Mouse (Mus musculus) heart, embryonic 13.5 days (tissue): ENCODE measurements around the gene Abcc6. TPM values are rescaled to one million over a fixed set of nuclear protein-coding genes. Genes with fewer than 3 reads are reported as not detected.
A peak's percentile ranks its signal among the peaks of the same experiment; 100 is the strongest.

Source experiments
- ATAC-seq: fragments of 200-750 bp; cut with Nextera tagmentation; 2 replicates; pipeline ENCODE4 v1.8.0; 2017; ENCODE audit warnings: moderate TSS enrichment; ENCODE audit not compliant: insufficient number of reproducible peaks, low FRiP score, low TSS enrichment; ENCODE audit errors: extremely low read depth
- H3K27ac ChIP-seq: fragments of 300-500 bp; sonication (generic); replicated peaks from 2 replicates; pipeline ENCODE4 v1.5.1; 2015; ENCODE audit warnings: moderate library complexity, mild to moderate bottlenecking, inconsistent platforms
- H3K27me3 ChIP-seq: fragments of 300-500 bp; sonication (generic); replicated peaks from 2 replicates; pipeline ENCODE4 v1.6.1; 2015; ENCODE audit warnings: mild to moderate bottlenecking, inconsistent platforms
- H3K36me3 ChIP-seq: fragments of 300-500 bp; sonication (generic); 2 replicates; pipeline ENCODE4 v1.6.1; 2015; ENCODE audit warnings: mild to moderate bottlenecking, inconsistent platforms
- H3K4me1 ChIP-seq: fragments of 300-500 bp; sonication (generic); 2 replicates; pipeline ENCODE4 v1.6.1; 2015; ENCODE audit warnings: inconsistent platforms
- H3K4me2 ChIP-seq: fragments of 300-500 bp; sonication (generic); 2 replicates; pipeline ENCODE4 v1.6.1; 2015; ENCODE audit warnings: inconsistent platforms, mild to moderate bottlenecking, moderate library complexity
- H3K4me3 ChIP-seq: fragments of 300-500 bp; sonication (generic); 2 replicates; pipeline ENCODE4 v1.5.1; 2015; ENCODE audit warnings: moderate library complexity, mild to moderate bottlenecking, inconsistent platforms
- H3K9ac ChIP-seq: fragments of 300-500 bp; sonication (generic); 2 replicates; pipeline ENCODE4 v1.6.1; 2015; ENCODE audit warnings: inconsistent platforms, mild to moderate bottlenecking, moderate library complexity
- H3K9me3 ChIP-seq: fragments of 300-500 bp; sonication (generic); 2 replicates; pipeline ENCODE4 v1.6.1; 2016; ENCODE audit warnings: inconsistent platforms
- WGBS: fragments of 180-500 bp; shearing (Covaris S2); methylation state at CpG from one replicate; pipeline ENCODE4 v1.1.7; 2015; ENCODE audit warnings: mixed read lengths; 5-methylcytosine and 5-hydroxymethylcytosine counted together
- polyA plus RNA-seq: library from polyadenylated mRNA; unstranded; fragments of >200 nt; fragmentation: Nextera tagmentation; extraction: Ambion mirVana; gene quantifications from 2 replicates; pipeline ENCODE4 v1.2.1, GENCODE M21; 2015

Gene Abcc6
- 0.11 and 0.23 TPM in 2 replicates for polyA plus RNA-seq

GRCm38 (mm10) chr7:46030145-46030488 is at the start of gene Abcc6:
Gene Abcc6 (minus strand): TSS chr7:46030302.
- H3K4me3 ChIP-seq = 0 out of 2 replicates have a peak within 1 kb of the TSS, but pooled peaks have one; percentile 8
- no peaks in the 10 kb centered on the region for H3K9me3 ChIP-seq
- H3K36me3 ChIP-seq = no peaks in the 10 kb centered on the region
- H3K4me2 ChIP-seq = peak within 1 kb of the TSS; percentile 50
- WGBS = 9% methylated on average over 11 of the region's 11 CpGs
- H3K9ac ChIP-seq = peak within 1 kb of the TSS; percentile 30; the same call in 1 of the 2 replicates
- H3K27ac ChIP-seq = no peak within 1 kb of the TSS
- H3K4me1 ChIP-seq = peaks cover 14% of the 10 kb centered on the region
- no peak for ATAC-seq
- H3K27me3 ChIP-seq = no peaks in the 10 kb centered on the region; the same call in 1 of the 2 replicates

- WGBS = 88% methylated on average over 12 of the region's 12 CpGs
- ATAC-seq = no peak
These were observed 47.6 kb upstream of the Abcc6 start for GRCm38 (mm10) chr7:46077675-46078074.

GRCm38 (mm10) chr7:46076844-46077243 is 46.7 kb upstream of the Abcc6 start:
- no peak overlapping the region for H3K9ac ChIP-seq
- no peak for ATAC-seq
- H3K4me3 ChIP-seq = no peak overlapping the region
- H3K36me3 ChIP-seq = peaks cover 93% of the 10 kb centered on the region
- WGBS = 84% methylated on average over 7 of the region's 7 CpGs
- no peak overlapping the region for H3K27ac ChIP-seq
- no peaks in the 10 kb centered on the region for H3K27me3 ChIP-seq
- no peaks in the 10 kb centered on the region for H3K4me1 ChIP-seq
- H3K4me2 ChIP-seq = no peak overlapping the region
- H3K9me3 ChIP-seq = no peaks in the 10 kb centered on the region

More at GRCm38 (mm10) chr7:46077675-46078074, 47.6 kb upstream of the Abcc6 start:
- no peak overlapping the region for H3K27ac ChIP-seq
- no peaks in the 10 kb centered on the region for H3K27me3 ChIP-seq
- H3K36me3 ChIP-seq = peaks cover 93% of the 10 kb centered on the region
- H3K4me1 ChIP-seq = peaks cover 6% of the 10 kb centered on the region
- no peak overlapping the region for H3K9ac ChIP-seq
- no peaks in the 10 kb centered on the region for H3K9me3 ChIP-seq
- no peak overlapping the region for H3K4me3 ChIP-seq
- H3K4me2 ChIP-seq = no peak overlapping the region

GRCm38 (mm10) chr7:46068831-46069230 is 38.7 kb upstream of the Abcc6 start:
- no peaks in the 10 kb centered on the region for H3K27me3 ChIP-seq
- no peak for ATAC-seq
- H3K9me3 ChIP-seq = no peaks in the 10 kb centered on the region
- H3K27ac ChIP-seq = no peak overlapping the region
- H3K9ac ChIP-seq = no peak overlapping the region
- H3K36me3 ChIP-seq = peaks cover 98% of the 10 kb centered on the region
- no peaks in the 10 kb centered on the region for H3K4me1 ChIP-seq
- 89% methylated on average over 8 of the region's 8 CpGs for WGBS
- no peak overlapping the region for H3K4me2 ChIP-seq
- no peak overlapping the region for H3K4me3 ChIP-seq

- no peaks in the 10 kb centered on the region for H3K9me3 ChIP-seq
- H3K36me3 ChIP-seq = peaks cover 95% of the 10 kb centered on the region
- WGBS = 92% methylated on average over 6 of the region's 6 CpGs
These were observed 33.2 kb upstream of the Abcc6 start for GRCm38 (mm10) chr7:46063296-46063695.

GRCm38 (mm10) chr7:46061614-46062013 is 31.5 kb upstream of the Abcc6 start:
- Histone ChIP-seq H3K4me3 (no peak overlapping the region), H3K9ac (no peak overlapping the region), H3K27me3 (no peaks in the 10 kb centered on the region), H3K36me3 (peaks cover 95% of the 10 kb centered on the region), H3K4me2 (no peak overlapping the region), H3K4me1 (no peaks in the 10 kb centered on the region), H3K9me3 (no peaks in the 10 kb centered on the region), H3K27ac (no peak overlapping the region)
- ATAC-seq = no peak
- 89% methylated on average over 16 of the region's 16 CpGs for WGBS

More at GRCm38 (mm10) chr7:46063296-46063695, 33.2 kb upstream of the Abcc6 start:
- Histone ChIP-seq H3K4me2 (no peak overlapping the region), H3K4me3 (no peak overlapping the region), H3K9ac (no peak overlapping the region), H3K27ac (no peak overlapping the region), H3K4me1 (no peaks in the 10 kb centered on the region), H3K27me3 (no peaks in the 10 kb centered on the region)
- no peak for ATAC-seq

- Histone ChIP-seq H3K9me3 (no peaks in the 10 kb centered on the region), H3K9ac (no peak overlapping the region), H3K4me3 (no peak overlapping the region), H3K4me2 (no peak overlapping the region), H3K36me3 (peaks cover 95% of the 10 kb centered on the region), H3K4me1 (no peaks in the 10 kb centered on the region), H3K27me3 (no peaks in the 10 kb centered on the region), H3K27ac (no peak overlapping the region)
- ATAC-seq = no peak
- 85% methylated on average over 8 of the region's 8 CpGs for WGBS
These were observed 30.6 kb upstream of the Abcc6 start for GRCm38 (mm10) chr7:46060688-46061087.

- 94% methylated on average over 11 of the region's 11 CpGs for WGBS
- Histone ChIP-seq H3K9ac (no peak overlapping the region), H3K4me3 (no peak overlapping the region), H3K27me3 (no peaks in the 10 kb centered on the region), H3K4me2 (no peak overlapping the region), H3K27ac (no peak overlapping the region), H3K36me3 (peaks cover 98% of the 10 kb centered on the region), H3K9me3 (no peaks in the 10 kb centered on the region), H3K4me1 (no peaks in the 10 kb centered on the region)
- ATAC-seq = no peak
These were observed 28.8 kb upstream of the Abcc6 start for GRCm38 (mm10) chr7:46058882-46059281.

- H3K4me3 ChIP-seq = no peak overlapping the region
- H3K27ac ChIP-seq = no peak overlapping the region
- no peaks in the 10 kb centered on the region for H3K4me1 ChIP-seq
- H3K9me3 ChIP-seq = no peaks in the 10 kb centered on the region
- H3K27me3 ChIP-seq = no peaks in the 10 kb centered on the region
- ATAC-seq = no peak
- peaks cover 83% of the 10 kb centered on the region for H3K36me3 ChIP-seq
- 76% methylated on average over 3 of the region's 3 CpGs for WGBS
- no peak overlapping the region for H3K4me2 ChIP-seq
- H3K9ac ChIP-seq = no peak overlapping the region
These were observed 23.5 kb upstream of the Abcc6 start for GRCm38 (mm10) chr7:46053566-46053965.

- Histone ChIP-seq H3K4me1 (no peaks in the 10 kb centered on the region), H3K4me2 (no peak overlapping the region), H3K4me3 (no peak overlapping the region), H3K36me3 (peaks cover 82% of the 10 kb centered on the region), H3K9ac (no peak overlapping the region), H3K27me3 (no peaks in the 10 kb centered on the region), H3K9me3 (no peaks in the 10 kb centered on the region), H3K27ac (no peak overlapping the region)
- no peak for ATAC-seq
- 89% methylated on average over 4 of the region's 4 CpGs for WGBS
These were observed 22.2 kb upstream of the Abcc6 start for GRCm38 (mm10) chr7:46052161-46052821.

- Histone ChIP-seq H3K27ac (no peak overlapping the region), H3K9ac (no peak overlapping the region), H3K27me3 (no peaks in the 10 kb centered on the region), H3K4me2 (no peak overlapping the region), H3K4me3 (no peak overlapping the region), H3K4me1 (no peaks in the 10 kb centered on the region), H3K36me3 (peaks cover 80% of the 10 kb centered on the region), H3K9me3 (no peaks in the 10 kb centered on the region)
- no peak for ATAC-seq
- 85% methylated on average over 7 of the region's 7 CpGs for WGBS
These were observed 19.9 kb upstream of the Abcc6 start for GRCm38 (mm10) chr7:46049981-46050380.

GRCm38 (mm10) chr7:46047873-46048562 is 17.9 kb upstream of the Abcc6 start:
- no peaks in the 10 kb centered on the region for H3K4me1 ChIP-seq
- H3K36me3 ChIP-seq = peaks cover 80% of the 10 kb centered on the region
- no peak overlapping the region for H3K27ac ChIP-seq
- H3K4me3 ChIP-seq = no peak overlapping the region
- ATAC-seq = no peak
- H3K9me3 ChIP-seq = no peaks in the 10 kb centered on the region
- no peak overlapping the region for H3K4me2 ChIP-seq
- whole genome bisulfite sequencing = 86% methylated on average over 13 of the region's 13 CpGs
- no peaks in the 10 kb centered on the region for H3K27me3 ChIP-seq
- no peak overlapping the region for H3K9ac ChIP-seq
